9 mouse cellular contexts compared by ENCODE assay signal in the genomic region with DNA sequence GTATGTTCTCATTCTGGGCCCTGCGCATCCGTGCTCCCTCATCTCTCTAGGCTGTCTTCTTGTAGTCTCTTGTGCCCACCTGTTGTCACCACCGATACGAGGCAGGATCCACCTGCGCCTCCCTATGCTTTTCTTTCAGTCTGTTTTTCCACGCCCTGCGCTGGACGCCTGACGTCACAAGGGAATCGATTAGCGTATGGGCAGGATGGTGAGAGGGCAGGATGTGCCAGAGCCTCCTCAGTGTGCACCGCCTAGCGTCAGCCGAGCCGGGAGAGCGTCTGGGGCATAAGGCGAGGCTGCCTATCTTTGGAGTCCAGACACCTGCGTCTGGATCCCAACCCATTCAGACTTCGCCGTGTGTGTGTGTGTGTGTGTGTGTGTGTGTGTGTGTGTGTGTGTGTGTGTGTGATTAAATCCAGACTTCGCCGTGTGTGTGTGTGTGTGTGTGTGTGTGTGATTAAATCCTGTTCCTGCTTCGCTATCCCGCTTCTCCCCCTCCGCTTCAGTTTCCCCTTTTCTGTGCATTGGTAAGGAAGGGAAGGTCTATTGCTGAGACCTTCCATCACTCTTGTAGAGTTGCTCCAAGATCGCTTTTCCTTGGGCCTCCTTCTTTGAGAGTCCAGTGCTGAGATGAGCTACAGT. TPM values are rescaled to one million over a fixed set of nuclear protein-coding genes. Genes with fewer than 3 reads are reported as not detected.
DNase-seq lines count a peak whose midpoint lies in the region; ATAC-seq and TF ChIP-seq lines count a peak whose summit lies in the region.
"Had no signal": no experiment of that assay in that cellular context is flagged by ENCODE, and none has a peak within 500 bp of the region (broad histone marks: within the 10 kb centered on the region; RNA-seq: fewer than 3 reads in every experiment).

No protein-coding gene starts in this region.

- no peak for TF ChIP-seq CTCF in heart, adult 2 months (IDR thresholded peaks at IDR 0.05)

- no peaks in the 10 kb centered on the region for H3K36me3 ChIP-seq in heart, adult 2 months (ENCODE audit: control insufficient read depth, insufficient read depth, low read length)
- no peaks in the 10 kb centered on the region for H3K36me3 ChIP-seq in embryonic facial prominence, embryonic 10.5 days (replicated peaks)
- H3K36me3 ChIP-seq in hindbrain, embryonic 16.5 days (ENCODE audit: control insufficient read depth, insufficient read depth, low read length): no peaks in the 10 kb centered on the region
- no peaks in the 10 kb centered on the region for H3K36me3 ChIP-seq in limb, embryonic 12.5 days

- no peak for TF ChIP-seq POLR2A in heart, adult 2 months (IDR thresholded peaks at IDR 0.05; ENCODE audit: insufficient read depth, low read depth, low read length)

- TF ChIP-seq EP300 in heart, adult 2 months (IDR thresholded peaks at IDR 0.05; ENCODE audit: insufficient read depth, low read depth, low read length): no peak

- ATAC-seq in hindbrain, embryonic 16.5 days: peak; percentile 58
- ATAC-seq in limb, embryonic 12.5 days (ENCODE audit: insufficient number of reproducible peaks, insufficient read depth, low FRiP score, low TSS enrichment, low read depth): no peak

- WGBS in heart, adult 2 months: 16% methylated on average over 26 of the region's 26 CpGs
- WGBS in embryonic facial prominence, embryonic 10.5 days: 10% methylated on average over 26 of the region's 26 CpGs
- 4% methylated on average over 25 of the region's 26 CpGs for WGBS in hindbrain, embryonic 16.5 days
- 14% methylated on average over 21 of the region's 26 CpGs for WGBS in limb, embryonic 12.5 days

- no peaks in the 10 kb centered on the region for H3K79me2 ChIP-seq in heart, adult 2 months (replicated peaks; ENCODE audit: control insufficient read depth, insufficient read depth, low read length)

- H3K4me3 ChIP-seq in heart, adult 2 months: peak overlapping the region; percentile 80
- H3K4me3 ChIP-seq in embryonic facial prominence, embryonic 10.5 days: peak overlapping the region; percentile 71
- peak overlapping the region; percentile 61 for H3K4me3 ChIP-seq in hindbrain, embryonic 16.5 days (ENCODE audit: low read length)
- peak overlapping the region; percentile 54 for H3K4me3 ChIP-seq in limb, embryonic 12.5 days (replicated peaks)

- no peaks in the 10 kb centered on the region for H3K27me3 ChIP-seq in heart, adult 2 months (ENCODE audit: control insufficient read depth, insufficient read depth, low read length)
- H3K27me3 ChIP-seq in embryonic facial prominence, embryonic 10.5 days (replicated peaks; ENCODE audit: low read depth, poor library complexity, severe bottlenecking): peaks cover 69% of the 10 kb centered on the region
- H3K27me3 ChIP-seq in hindbrain, embryonic 16.5 days (replicated peaks; ENCODE audit: control insufficient read depth, insufficient read depth, low read length): peaks cover 13% of the 10 kb centered on the region
- H3K27me3 ChIP-seq in limb, embryonic 12.5 days: peaks cover 63% of the 10 kb centered on the region

- intact Hi-C loops in heart, adult 2 months (cut with DNase I): loop anchor here (5.0 kb wide), 1 partner anchor 175 kb away; the partner anchor contains the start of gene Acox3
- intact Hi-C loops in heart, postnatal 14 days (cut with DNase I): loop anchor here (2.0 to 5.0 kb wide), 2 partner anchors 38 to 160 kb away; no protein-coding TSS in a partner anchor

- no peaks in the 10 kb centered on the region for H3K9me3 ChIP-seq in embryonic facial prominence, embryonic 10.5 days
- no peaks in the 10 kb centered on the region for H3K9me3 ChIP-seq in hindbrain, embryonic 16.5 days (ENCODE audit: control insufficient read depth, low read length)
- H3K9me3 ChIP-seq in limb, embryonic 12.5 days: no peaks in the 10 kb centered on the region

- H3K27ac ChIP-seq in heart, adult 2 months: no peak overlapping the region
- no peak overlapping the region for H3K27ac ChIP-seq in embryonic facial prominence, embryonic 10.5 days (replicated peaks)
- H3K27ac ChIP-seq in hindbrain, embryonic 16.5 days (ENCODE audit: low read depth, low read length): peak overlapping the region; percentile 78
- no peak overlapping the region for H3K27ac ChIP-seq in limb, embryonic 12.5 days

- DNase-seq in heart, adult 2 months: no peak
- no peak for DNase-seq in heart, postnatal 14 days
- peak; percentile 40 for DNase-seq in ES-CJ7 (ENCODE audit: low read depth, low spot score)
- no peak for DNase-seq in embryonic facial prominence, embryonic 10.5 days (ENCODE audit: low spot score)
- DNase-seq in natural killer cell, adult 2 months (ENCODE audit: low spot score in 2 of 2): peak; percentile 19 to 35
- DNase-seq in thymus, postnatal 4 days: peak; percentile 64

- H3K4me2 ChIP-seq in hindbrain, embryonic 16.5 days (ENCODE audit: low read length): peak overlapping the region; percentile 78
- peak overlapping the region; percentile 98 for H3K4me2 ChIP-seq in limb, embryonic 12.5 days

- H3K4me1 ChIP-seq in heart, adult 2 months (ENCODE audit: control insufficient read depth, insufficient read depth, low read length): peaks cover 3% of the 10 kb centered on the region
- peaks cover 24% of the 10 kb centered on the region for H3K4me1 ChIP-seq in embryonic facial prominence, embryonic 10.5 days
- peaks cover 8% of the 10 kb centered on the region for H3K4me1 ChIP-seq in hindbrain, embryonic 16.5 days (ENCODE audit: control insufficient read depth, insufficient read depth, low read depth, low read length)
- peaks cover 13% of the 10 kb centered on the region for H3K4me1 ChIP-seq in limb, embryonic 12.5 days (replicated peaks)

- 0 out of 2 replicates have a peak overlapping the region, but pooled peaks have one; percentile 4 for H3K9ac ChIP-seq in heart, adult 2 months (ENCODE audit: low read depth, low read length)
- peak overlapping the region; percentile 53 for H3K9ac ChIP-seq in hindbrain, embryonic 16.5 days (ENCODE audit: low read depth, low read length)
- no peak overlapping the region for H3K9ac ChIP-seq in limb, embryonic 12.5 days (replicated peaks)

RNA-seq across cellular contexts. Expression of gene Ablim2, which starts 0.6 kb away (rescaled TPM):
- total RNA-seq in heart, adult 2 months (2021): 10 to 100 TPM; 20.1 to 20.8 TPM
- polyA plus RNA-seq in heart, adult 2 months (2012; rRNA removed): 32.7 and 41.0 TPM in 2 replicates
- 10 to 100 TPM; 12.2 to 17.5 TPM for total RNA-seq in heart, postnatal 14 days (2021)
- 0.38 and 0.51 TPM in 2 replicates for polyA plus RNA-seq in embryonic facial prominence, embryonic 10.5 days (2016; fragmentation: Nextera tagmentation; extraction: Ambion mirVana)
- polyA plus RNA-seq in hindbrain, embryonic 16.5 days (2015; fragmentation: Nextera tagmentation; extraction: Ambion mirVana): 39.3 and 40.2 TPM in 2 replicates
- polyA plus RNA-seq in limb, embryonic 12.5 days (2016; fragmentation: Nextera tagmentation; extraction: Ambion mirVana): 1.1 TPM in 2 replicates
- total RNA-seq: MEL had no signal

RNA-seq across cellular contexts. Expression of gene Sh3tc1, which starts 17.3 kb away (rescaled TPM):
- total RNA-seq in heart, adult 2 months (2021): 1 to 10 TPM; 5.7 to 7.2 TPM
- polyA plus RNA-seq in heart, adult 2 months (2012; rRNA removed): 6.3 and 6.8 TPM in 2 replicates
- total RNA-seq in heart, postnatal 14 days (2021): 10 to 100 TPM in 1 of 2 experiments, 1 to 10 TPM in 1; 9.8 to 10.6 TPM
- 3.7 and 4.3 TPM in 2 replicates for polyA plus RNA-seq in embryonic facial prominence, embryonic 10.5 days (2016; fragmentation: Nextera tagmentation; extraction: Ambion mirVana)
- 2.6 and 2.7 TPM in 2 replicates for polyA plus RNA-seq in hindbrain, embryonic 16.5 days (2015; fragmentation: Nextera tagmentation; extraction: Ambion mirVana)
- 4.3 and 5.6 TPM in 2 replicates for polyA plus RNA-seq in limb, embryonic 12.5 days (2016; fragmentation: Nextera tagmentation; extraction: Ambion mirVana)
- total RNA-seq: MEL had no signal

Comparison
In these comparisons a context has a peak if more than half of its experiments do, and no peak if none do; other contexts are left out.
1. DNase-seq: peak in ES-CJ7 (single experiment), natural killer cell, adult 2 months (2 of 2) and thymus, postnatal 4 days (single experiment); none in heart, adult 2 months (0 of 2), heart, postnatal 14 days (0 of 2) and embryonic facial prominence, embryonic 10.5 days (single experiment).
2. RNA of gene Ablim2, which starts 0.6 kb away (polyA plus RNA-seq): 39.3 to 40.2 TPM in hindbrain, embryonic 16.5 days and 32.7 to 41.0 TPM in heart, adult 2 months; 1.1 TPM in limb, embryonic 12.5 days and 0.38 to 0.51 TPM in embryonic facial prominence, embryonic 10.5 days; every median in the first group is over 10 times any median in the second.
3. Peak in every context shown above with its lines, with median percentiles within 50 percentile points of each other: H3K4me3 ChIP-seq.